Mouse (Mus musculus): ENCODE results near the gene Pappa. TPM values are rescaled to one million over a fixed set of nuclear protein-coding genes. Genes with fewer than 3 reads are reported as not detected.

The Pappa gene
- polyA plus RNA-seq, 1 experiment from 2014 or later: 0.15 TPM

- Histone ChIP-seq H3K27me3 (replicated peaks) (no peaks in the 10 kb centered on the region), H3K4me3 (no peak overlapping the region), H3K4me2 (no peak overlapping the region), H3K36me3 (no peaks in the 10 kb centered on the region), H3K9ac (no peak overlapping the region), H3K9me3 (replicated peaks) (no peaks in the 10 kb centered on the region), H3K4me1 (no peaks in the 10 kb centered on the region), H3K27ac (no peak overlapping the region)
- ATAC-seq: no peak
- 73% methylated on average over 3 of the region's 3 CpGs for WGBS (ENCODE audit: insufficient replicate concordance)
These were observed 248.8 kb downstream of the Pappa start for GRCm38 (mm10) chr4:65372731-65373130.

DNA sequence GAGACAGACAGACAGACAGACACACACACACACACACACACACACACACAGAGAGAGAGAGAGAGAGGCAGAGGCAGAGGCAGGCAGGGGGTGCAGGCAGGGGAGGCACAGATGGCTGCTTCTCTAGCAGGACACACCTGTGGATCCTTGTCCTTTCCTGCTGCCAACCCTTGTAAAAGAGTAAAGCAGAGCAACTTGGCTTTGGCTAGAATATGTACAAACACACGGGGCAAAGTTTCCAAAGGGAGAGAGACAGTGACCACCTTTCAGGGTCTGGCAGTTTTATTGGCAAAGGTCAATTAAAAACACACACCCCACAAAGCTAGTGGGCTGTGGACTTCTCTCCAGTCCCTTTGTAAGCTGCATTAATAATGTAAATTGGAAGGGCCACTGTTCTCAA, 249.9 kb downstream of the Pappa start:
- no peaks in the 10 kb centered on the region for H3K4me1 ChIP-seq
- no peak overlapping the region for H3K4me2 ChIP-seq
- 56% methylated on average over 1 of the region's 1 CpGs for WGBS (ENCODE audit: insufficient replicate concordance)
- H3K9ac ChIP-seq: no peak overlapping the region
- no peak for ATAC-seq
- H3K27ac ChIP-seq: no peak overlapping the region
- no peaks in the 10 kb centered on the region for H3K9me3 ChIP-seq (replicated peaks)
- no peak overlapping the region for H3K4me3 ChIP-seq
- no peaks in the 10 kb centered on the region for H3K27me3 ChIP-seq (replicated peaks)
- H3K36me3 ChIP-seq: no peaks in the 10 kb centered on the region

DNA sequence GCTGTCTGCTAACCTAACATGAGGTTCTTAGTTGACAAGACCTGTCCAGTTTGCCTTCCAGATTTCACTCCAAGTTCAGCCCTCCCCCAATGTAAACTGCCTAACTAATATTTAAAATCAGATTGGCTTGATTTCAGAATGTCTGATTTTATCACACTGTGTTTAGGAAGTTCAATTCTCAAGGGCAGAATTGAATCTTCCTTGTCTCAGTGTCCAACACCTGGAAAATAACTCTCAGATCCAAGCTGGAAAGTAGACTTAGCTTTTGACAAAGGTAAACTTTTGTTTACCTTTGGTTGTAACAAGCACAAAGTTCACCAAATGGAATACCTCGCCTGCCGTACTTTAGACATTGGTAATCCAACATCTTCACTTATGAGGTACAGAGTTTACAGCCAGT, 252.6 kb downstream of the Pappa start:
- Histone ChIP-seq H3K27ac (no peak overlapping the region), H3K4me3 (no peak overlapping the region), H3K9me3 (replicated peaks) (no peaks in the 10 kb centered on the region), H3K9ac (no peak overlapping the region), H3K36me3 (no peaks in the 10 kb centered on the region), H3K27me3 (replicated peaks) (no peaks in the 10 kb centered on the region), H3K4me2 (no peak overlapping the region), H3K4me1 (no peaks in the 10 kb centered on the region)
- WGBS (ENCODE audit: insufficient replicate concordance): 69% methylated on average over 2 of the region's 2 CpGs
- ATAC-seq: no peak

DNA sequence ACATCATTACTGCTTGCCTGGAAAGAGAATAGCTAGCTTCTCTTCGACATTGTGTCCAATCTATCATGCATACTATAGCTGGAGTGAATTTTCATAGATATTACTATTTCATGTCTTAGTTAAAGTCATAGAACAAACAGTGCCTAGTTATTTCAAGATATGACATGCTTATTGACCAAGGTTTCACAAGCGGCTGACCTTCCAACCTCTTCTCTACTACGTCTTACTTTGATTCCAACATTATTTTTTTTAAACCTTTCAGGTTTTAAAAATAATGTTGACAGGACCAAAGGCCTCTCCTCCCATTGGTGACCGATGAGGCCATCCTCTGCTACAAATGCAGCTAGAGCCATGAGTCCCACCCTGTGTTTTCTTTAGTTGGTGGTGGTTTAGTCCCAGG, 255.5 kb downstream of the Pappa start:
- no peaks in the 10 kb centered on the region for H3K9me3 ChIP-seq (replicated peaks)
- WGBS (ENCODE audit: insufficient replicate concordance): 76% methylated on average over 4 of the region's 4 CpGs
- no peaks in the 10 kb centered on the region for H3K36me3 ChIP-seq
- H3K4me2 ChIP-seq: no peak overlapping the region
- H3K27ac ChIP-seq: no peak overlapping the region
- H3K9ac ChIP-seq: no peak overlapping the region
- no peak overlapping the region for H3K4me3 ChIP-seq
- H3K4me1 ChIP-seq: no peaks in the 10 kb centered on the region
- ATAC-seq: no peak
- no peaks in the 10 kb centered on the region for H3K27me3 ChIP-seq (replicated peaks)

DNA sequence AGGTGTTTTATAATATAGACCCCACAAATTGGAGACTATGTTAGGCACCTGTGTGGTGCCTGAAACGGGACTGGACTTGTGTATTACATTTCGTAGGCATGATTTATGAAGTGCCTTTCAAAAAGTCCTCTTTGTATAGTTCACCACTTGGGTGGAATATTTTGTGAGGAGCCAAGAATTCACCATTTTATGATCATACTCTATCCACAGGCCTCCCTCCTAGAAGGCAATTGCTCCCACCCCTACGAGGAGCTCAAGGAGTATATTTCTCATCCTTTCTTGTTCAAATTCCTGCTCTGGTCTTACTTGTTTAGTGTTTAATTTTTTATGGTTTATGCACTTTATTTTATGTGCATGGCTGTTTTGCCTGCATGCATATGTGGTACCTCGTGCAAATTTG, 259.1 kb downstream of the Pappa start:
- H3K27me3 ChIP-seq (replicated peaks): no peaks in the 10 kb centered on the region
- ATAC-seq: no peak
- WGBS (ENCODE audit: insufficient replicate concordance): 79% methylated on average over 4 of the region's 4 CpGs

GRCm38 (mm10) chr4:65391001-65391400, 267.0 kb downstream of the Pappa start:
- H3K27ac ChIP-seq: no peak overlapping the region
- no peak for ATAC-seq
- 56% methylated on average over 4 of the region's 4 CpGs for WGBS (ENCODE audit: insufficient replicate concordance)
- H3K4me1 ChIP-seq: no peaks in the 10 kb centered on the region
- H3K9ac ChIP-seq: no peak overlapping the region
- no peak overlapping the region for H3K4me3 ChIP-seq
- H3K36me3 ChIP-seq: no peaks in the 10 kb centered on the region
- H3K9me3 ChIP-seq (replicated peaks): no peaks in the 10 kb centered on the region
- H3K27me3 ChIP-seq (replicated peaks): no peaks in the 10 kb centered on the region
- H3K4me2 ChIP-seq: no peak overlapping the region

More for the DNA sequence above, 259.1 kb downstream of the Pappa start:
- Histone ChIP-seq H3K9ac (no peak overlapping the region), H3K4me3 (no peak overlapping the region), H3K36me3 (no peaks in the 10 kb centered on the region), H3K27ac (no peak overlapping the region), H3K4me2 (no peak overlapping the region), H3K4me1 (no peaks in the 10 kb centered on the region), H3K9me3 (replicated peaks) (no peaks in the 10 kb centered on the region)

DNA sequence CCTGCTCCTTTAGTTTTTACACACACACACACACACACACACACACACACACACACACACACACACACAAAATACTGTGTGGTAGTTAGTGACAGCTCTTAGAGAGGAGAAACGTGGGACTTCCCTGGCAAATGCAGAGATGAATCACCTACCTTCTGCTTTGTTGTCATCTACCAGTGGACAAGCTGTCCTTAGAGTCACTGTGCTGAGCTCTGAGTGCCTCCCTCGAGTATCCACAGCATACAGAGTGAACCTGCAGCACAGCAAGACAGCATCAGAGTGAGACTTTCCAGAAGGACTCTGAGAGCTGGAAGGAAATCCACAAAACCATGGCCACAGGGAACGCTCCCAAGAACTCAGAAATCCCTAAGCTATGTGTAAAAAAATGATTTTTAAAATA, 272.8 kb downstream of the Pappa start:
- Histone ChIP-seq H3K9ac (no peak overlapping the region), H3K27me3 (replicated peaks) (no peaks in the 10 kb centered on the region), H3K4me2 (no peak overlapping the region), H3K4me3 (no peak overlapping the region), H3K27ac (no peak overlapping the region), H3K4me1 (no peaks in the 10 kb centered on the region), H3K36me3 (no peaks in the 10 kb centered on the region), H3K9me3 (replicated peaks) (no peaks in the 10 kb centered on the region)
- ATAC-seq: no peak
- WGBS (ENCODE audit: insufficient replicate concordance): 50% methylated on average over 3 of the region's 3 CpGs

DNA sequence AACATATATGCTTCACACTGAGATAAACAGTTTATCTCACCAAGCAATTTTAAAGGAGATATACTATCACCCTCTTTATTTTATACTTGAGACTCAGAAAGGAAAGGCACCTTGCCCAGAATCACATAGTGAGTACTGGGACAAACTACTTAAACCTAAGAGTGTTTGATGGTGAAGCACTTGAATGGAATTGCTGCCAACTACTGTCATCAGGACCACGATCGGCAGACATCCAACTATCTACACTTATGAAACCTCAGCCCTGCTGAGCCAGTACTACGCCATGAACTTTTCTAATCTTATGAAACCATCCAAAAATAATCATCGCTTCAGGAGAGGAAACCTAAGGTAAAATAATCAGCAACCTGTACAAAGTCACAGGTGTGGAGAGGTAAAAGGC, 275.5 kb downstream of the Pappa start:
- no peak overlapping the region for H3K4me2 ChIP-seq
- H3K36me3 ChIP-seq: no peaks in the 10 kb centered on the region
- no peak overlapping the region for H3K4me3 ChIP-seq
- no peaks in the 10 kb centered on the region for H3K9me3 ChIP-seq (replicated peaks)
- no peak overlapping the region for H3K27ac ChIP-seq
- WGBS (ENCODE audit: insufficient replicate concordance): 85% methylated on average over 4 of the region's 4 CpGs
- no peaks in the 10 kb centered on the region for H3K27me3 ChIP-seq (replicated peaks)
- no peak for ATAC-seq
- H3K9ac ChIP-seq: no peak overlapping the region
- H3K4me1 ChIP-seq: no peaks in the 10 kb centered on the region

- Histone ChIP-seq H3K9me3 (replicated peaks) (no peaks in the 10 kb centered on the region), H3K4me2 (no peak overlapping the region), H3K4me1 (no peaks in the 10 kb centered on the region), H3K9ac (no peak overlapping the region), H3K4me3 (no peak overlapping the region), H3K36me3 (no peaks in the 10 kb centered on the region), H3K27ac (no peak overlapping the region), H3K27me3 (replicated peaks) (no peaks in the 10 kb centered on the region)
- 61% methylated on average over 5 of the region's 5 CpGs for WGBS (ENCODE audit: insufficient replicate concordance)
- no peak for ATAC-seq
These were observed 278.3 kb downstream of the Pappa start for GRCm38 (mm10) chr4:65402286-65402685.

- ATAC-seq: no peak
- H3K9ac ChIP-seq: no peak overlapping the region
- H3K27ac ChIP-seq: no peak overlapping the region
- 50% methylated on average over 6 of the region's 6 CpGs for WGBS (ENCODE audit: insufficient replicate concordance)
- H3K4me3 ChIP-seq: no peak overlapping the region
- no peak overlapping the region for H3K4me2 ChIP-seq
- no peaks in the 10 kb centered on the region for H3K27me3 ChIP-seq (replicated peaks)
- H3K36me3 ChIP-seq: no peaks in the 10 kb centered on the region
- no peaks in the 10 kb centered on the region for H3K4me1 ChIP-seq
- H3K9me3 ChIP-seq (replicated peaks): no peaks in the 10 kb centered on the region
These were observed 279.1 kb downstream of the Pappa start for GRCm38 (mm10) chr4:65402836-65403634.

All from liver, embryonic 12.5 days (tissue).